Mouse (Mus musculus): Measurements from ENCODE around the gene Fgf11.
A peak's percentile ranks its signal among the peaks of the same experiment; 100 is the strongest.

Fgf11 gene

GRCm38 (mm10) chr11:69781828-69782227, 19.8 kb downstream of the Fgf11 start:
- no peak for DNase-seq (ENCODE audit: low read depth)

- DNase-seq (ENCODE audit: low read depth) = no peak
Observed at GRCm38 (mm10) chr11:69778985-69779384, 22.7 kb downstream of the Fgf11 start.

GRCm38 (mm10) chr11:69778258-69778982, 23.2 kb downstream of the Fgf11 start:
- no peak for DNase-seq (ENCODE audit: low read depth)

- no peak for DNase-seq (ENCODE audit: low read depth)
Observed at GRCm38 (mm10) chr11:69777504-69778257, 24.0 kb downstream of the Fgf11 start.

GRCm38 (mm10) chr11:69776488-69776887, 25.2 kb downstream of the Fgf11 start:
- DNase-seq (ENCODE audit: low read depth) = no peak

GRCm38 (mm10) chr11:69775716-69776115, 25.9 kb downstream of the Fgf11 start:
- no peak for DNase-seq (ENCODE audit: low read depth)

GRCm38 (mm10) chr11:69774961-69775360, 26.7 kb downstream of the Fgf11 start:
- no peak for DNase-seq (ENCODE audit: low read depth)

GRCm38 (mm10) chr11:69767625-69767909, 34.1 kb downstream of the Fgf11 start:
- DNase-seq (ENCODE audit: low read depth) = no peak

- DNase-seq (ENCODE audit: low read depth) = no peak
Observed at GRCm38 (mm10) chr11:69766872-69767624, 34.6 kb downstream of the Fgf11 start.

GRCm38 (mm10) chr11:69766126-69766609, 35.5 kb downstream of the Fgf11 start:
- DNase-seq (ENCODE audit: low read depth) = peak; percentile 45

- DNase-seq (ENCODE audit: low read depth) = no peak
Observed at GRCm38 (mm10) chr11:69765221-69766125, 36.2 kb downstream of the Fgf11 start, which contains the start of gene Zbtb4. TSS of gene Zbtb4 (plus strand) at chr11:69765912.

GRCm38 (mm10) chr11:69763551-69763950, 38.1 kb downstream of the Fgf11 start:
- no peak for DNase-seq (ENCODE audit: low read depth)

GRCm38 (mm10) chr11:69761868-69762267, 39.8 kb downstream of the Fgf11 start, which contains the start of gene Slc35g3:
TSS of gene Slc35g3 (minus strand) at chr11:69761968.
- no peak for DNase-seq (ENCODE audit: low read depth)

GRCm38 (mm10) chr11:69760901-69761200, 40.8 kb downstream of the Fgf11 start:
- DNase-seq (ENCODE audit: low read depth) = no peak

- no peak for DNase-seq (ENCODE audit: low read depth)
Observed at GRCm38 (mm10) chr11:69760160-69760900, 41.3 kb downstream of the Fgf11 start.

GRCm38 (mm10) chr11:69758971-69759721, 42.5 kb downstream of the Fgf11 start:
- peak; percentile 53 for DNase-seq (ENCODE audit: low read depth)

GRCm38 (mm10) chr11:69758478-69758970, 43.1 kb downstream of the Fgf11 start, which contains the start of gene Polr2a:
TSS of gene Polr2a (minus strand) at chr11:69758637.
- peak; percentile 91 for DNase-seq (ENCODE audit: low read depth)

GRCm38 (mm10) chr11:69758090-69758456, 43.6 kb downstream of the Fgf11 start:
- peak; percentile 89 for DNase-seq (ENCODE audit: low read depth)

- DNase-seq (ENCODE audit: low read depth) = no peak
Observed at GRCm38 (mm10) chr11:69757303-69758089, 44.2 kb downstream of the Fgf11 start.
